ENCODE assay signal across 8 mouse cellular contexts in the genomic region with DNA sequence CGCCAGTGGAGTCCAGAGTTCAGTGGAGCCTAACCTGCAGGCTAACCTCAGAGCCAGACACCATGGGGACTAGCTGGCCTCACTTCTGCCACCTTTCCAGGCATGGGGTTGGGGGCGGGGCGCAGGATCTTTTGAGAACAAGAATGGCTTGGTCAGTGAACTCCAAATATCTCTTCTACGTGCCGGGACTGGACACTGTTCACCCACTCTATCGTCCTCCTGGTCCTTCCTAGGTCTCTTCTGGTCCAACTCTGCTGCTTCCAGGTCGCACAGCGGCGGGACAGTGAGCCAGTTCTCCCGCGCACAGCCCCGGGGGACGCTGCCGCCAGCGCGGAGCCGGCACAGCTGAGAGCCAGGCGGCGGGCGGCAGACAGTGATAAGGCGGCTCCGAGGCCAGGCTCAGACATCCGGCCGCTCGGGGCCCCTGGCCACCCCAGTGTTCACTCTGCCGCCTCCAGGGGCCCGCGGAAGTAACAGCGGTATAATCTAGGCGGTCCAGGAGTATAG. TPM values are rescaled to one million over a fixed set of nuclear protein-coding genes. Genes with fewer than 3 reads are reported as not detected.
DNase-seq lines count a peak whose midpoint lies in the region; ATAC-seq and TF ChIP-seq lines count a peak whose summit lies in the region.

No protein-coding gene starts in this region.

- peak; percentile 34 for DNase-seq in B cell, adult 2 months
- DNase-seq in adrenal gland, postnatal 10 days = peak; percentile 75
- DNase-seq in liver, embryonic 14.5 days (ENCODE audit: low read depth in 3 of 3, low spot score in 3 of 3) = peak; percentile 63 to 65 (median 64)
- DNase-seq in neural tube, embryonic 10.5 days (ENCODE audit: extremely low spot score, low spot score) = peak; percentile 65
- DNase-seq in left cerebral cortex, adult 8-10 months (ENCODE audit: low spot score in 2 of 2) = no peak
- no peak for DNase-seq in cerebellum, adult 11-12 months

- H3K36me3 ChIP-seq in forebrain, embryonic 15.5 days = no peaks in the 10 kb centered on the region
- H3K36me3 ChIP-seq in hindbrain, embryonic 16.5 days (ENCODE audit: control insufficient read depth, insufficient read depth, low read length) = no peaks in the 10 kb centered on the region
- no peaks in the 10 kb centered on the region for H3K36me3 ChIP-seq in liver, embryonic 14.5 days (replicated peaks; ENCODE audit: control insufficient read depth, insufficient read depth, low read depth)

- TF ChIP-seq CTCF in liver, embryonic 14.5 days (IDR thresholded peaks at IDR 0.05; ENCODE audit: low read depth) = peak; percentile 60

- peak overlapping the region; percentile 32 for H3K4me2 ChIP-seq in forebrain, embryonic 15.5 days (replicated peaks)
- peak overlapping the region; percentile 55 for H3K4me2 ChIP-seq in hindbrain, embryonic 16.5 days (ENCODE audit: low read length)
- peak overlapping the region; percentile 70 for H3K4me2 ChIP-seq in liver, embryonic 14.5 days (ENCODE audit: low read depth)

- H3K4me3 ChIP-seq in forebrain, embryonic 15.5 days = peak overlapping the region; percentile 5; the same call in 1 of the 2 replicates
- H3K4me3 ChIP-seq in hindbrain, embryonic 16.5 days (ENCODE audit: low read length) = peak overlapping the region; percentile 31
- H3K4me3 ChIP-seq in liver, embryonic 14.5 days (ENCODE audit: insufficient read depth in 1 of 2, low read depth in 2 of 2, low read length in 2 of 2) = peak overlapping the region; percentile 44 to 47

- H3K9ac ChIP-seq in forebrain, embryonic 15.5 days (replicated peaks) = no peak overlapping the region
- H3K9ac ChIP-seq in hindbrain, embryonic 16.5 days (ENCODE audit: low read depth, low read length) = peak overlapping the region; percentile 42
- peak overlapping the region; percentile 83 for H3K9ac ChIP-seq in liver, embryonic 14.5 days (replicated peaks)

- H3K27me3 ChIP-seq in forebrain, embryonic 15.5 days = peaks cover 12% of the 10 kb centered on the region; the same call in 1 of the 2 replicates
- H3K27me3 ChIP-seq in hindbrain, embryonic 16.5 days (replicated peaks; ENCODE audit: control insufficient read depth, insufficient read depth, low read length) = peaks cover 13% of the 10 kb centered on the region
- H3K27me3 ChIP-seq in liver, embryonic 14.5 days (ENCODE audit: control insufficient read depth, insufficient read depth, low read length) = no peaks in the 10 kb centered on the region

- 4% methylated on average over 30 of the region's 30 CpGs for WGBS in forebrain, embryonic 15.5 days
- WGBS in hindbrain, embryonic 16.5 days = 4% methylated on average over 29 of the region's 30 CpGs
- 1% methylated on average over 30 of the region's 30 CpGs for WGBS in liver, embryonic 14.5 days (ENCODE audit: insufficient replicate concordance)

- no peaks in the 10 kb centered on the region for H3K9me3 ChIP-seq in forebrain, embryonic 15.5 days
- H3K9me3 ChIP-seq in hindbrain, embryonic 16.5 days (ENCODE audit: control insufficient read depth, low read length) = no peaks in the 10 kb centered on the region
- no peaks in the 10 kb centered on the region for H3K9me3 ChIP-seq in liver, embryonic 14.5 days (ENCODE audit: control insufficient read depth, low read length)

- peaks cover 16% of the 10 kb centered on the region for H3K4me1 ChIP-seq in forebrain, embryonic 15.5 days
- H3K4me1 ChIP-seq in hindbrain, embryonic 16.5 days (ENCODE audit: control insufficient read depth, insufficient read depth, low read depth, low read length) = peaks cover 15% of the 10 kb centered on the region
- H3K4me1 ChIP-seq in liver, embryonic 14.5 days (replicated peaks; ENCODE audit: control insufficient read depth in 2 of 2, insufficient read depth in 2 of 2, low read length in 1 of 2) = peaks cover 32 to 40% of the 10 kb centered on the region in 2 experiments

- ATAC-seq in forebrain, embryonic 15.5 days (replicated peaks) = no peak
- no peak for ATAC-seq in hindbrain, embryonic 16.5 days
- peak; percentile 96 for ATAC-seq in liver, embryonic 14.5 days (ENCODE audit: insufficient read depth)

- H3K27ac ChIP-seq in forebrain, embryonic 15.5 days (replicated peaks) = no peak overlapping the region
- H3K27ac ChIP-seq in hindbrain, embryonic 16.5 days (ENCODE audit: low read depth, low read length) = no peak overlapping the region
- H3K27ac ChIP-seq in liver, embryonic 14.5 days = peak overlapping the region; percentile 71

- TF ChIP-seq EP300 in liver, embryonic 14.5 days (IDR thresholded peaks at IDR 0.05; ENCODE audit: low read depth) = peak; percentile 28; the same call in 1 of the 2 replicates

RNA-seq across cellular contexts. Expression of gene Smad6, which starts 38.2 kb away (rescaled TPM):
- 10 to 100 TPM; 15.0 to 16.9 TPM for total RNA-seq in adrenal gland, postnatal 10 days (2021)
- polyA plus RNA-seq in forebrain, embryonic 15.5 days (2015; fragmentation: Nextera tagmentation; extraction: Ambion mirVana) = 2.0 and 2.4 TPM in 2 replicates
- 1.4 and 1.6 TPM in 2 replicates for polyA plus RNA-seq in hindbrain, embryonic 16.5 days (2015; fragmentation: Nextera tagmentation; extraction: Ambion mirVana)
- 3.9 and 5.2 TPM in 2 replicates for polyA plus RNA-seq in liver, embryonic 14.5 days (2012; rRNA removed)
- 1.8 and 2.1 TPM in 2 replicates for polyA plus RNA-seq in liver, embryonic 14.5 days (2014; fragmentation: Nextera tagmentation; extraction: Ambion mirVana)
- 1 to 10 TPM; 1.9 to 2.8 (median 2.1) TPM for total RNA-seq in left cerebral cortex, adult 8-10 months (2022)

RNA-seq across cellular contexts. Expression of gene Lctl, which starts 56.9 kb away (rescaled TPM):
- total RNA-seq in adrenal gland, postnatal 10 days (2021) = 1 to 10 TPM; 2.0 to 2.8 TPM
- not detected in 2 replicates for polyA plus RNA-seq in forebrain, embryonic 15.5 days (2015; fragmentation: Nextera tagmentation; extraction: Ambion mirVana)
- polyA plus RNA-seq in hindbrain, embryonic 16.5 days (2015; fragmentation: Nextera tagmentation; extraction: Ambion mirVana) = not detected in 2 replicates
- polyA plus RNA-seq in liver, embryonic 14.5 days (2012; rRNA removed) = 0.02 TPM in 1 of 2 replicates, not detected in the other
- not detected in 2 replicates for polyA plus RNA-seq in liver, embryonic 14.5 days (2014; fragmentation: Nextera tagmentation; extraction: Ambion mirVana)
- under 1 TPM in 1 of 4 experiments, not detected in 3; 0.27 TPM for total RNA-seq in left cerebral cortex, adult 8-10 months (2022)

Comparison
In these comparisons a context has a peak if more than half of its experiments do, and no peak if none do; other contexts are left out.
1. DNase-seq: peak in B cell, adult 2 months (2 of 2), adrenal gland, postnatal 10 days (single experiment), liver, embryonic 14.5 days (3 of 3) and neural tube, embryonic 10.5 days (single experiment); none in left cerebral cortex, adult 8-10 months (0 of 2) and cerebellum, adult 11-12 months (single experiment).
2. Peak in every context shown above with its lines, with median percentiles within 50 percentile points of each other: H3K4me2 ChIP-seq and H3K4me3 ChIP-seq.